8 mouse cellular contexts compared by ENCODE assay signal in the genomic region with DNA sequence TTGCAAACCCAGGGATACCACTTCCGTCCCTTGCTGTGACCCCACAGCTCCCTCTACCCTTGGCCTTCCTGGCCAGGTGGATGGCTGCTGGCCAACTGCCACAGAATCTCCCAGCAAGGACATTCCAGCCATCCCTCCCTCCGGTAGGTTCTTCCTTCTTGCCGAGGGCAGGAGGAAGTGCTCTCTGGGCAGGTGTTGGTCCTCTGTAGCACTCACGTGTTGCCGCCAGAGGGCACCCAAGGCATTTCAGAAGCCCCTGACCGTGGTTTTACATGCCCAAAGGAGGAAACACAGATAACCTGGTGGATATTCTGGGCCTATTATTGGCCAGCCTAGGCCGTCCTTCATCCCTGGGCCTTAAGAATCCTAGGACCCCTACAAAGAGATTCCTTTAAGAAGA. TPM values are rescaled to one million over a fixed set of nuclear protein-coding genes. Genes with fewer than 3 reads are reported as not detected.
DNase-seq lines count a peak whose midpoint lies in the region; ATAC-seq and TF ChIP-seq lines count a peak whose summit lies in the region.

No protein-coding gene starts in this region.

- no peaks in the 10 kb centered on the region for H3K36me3 ChIP-seq in kidney, postnatal 0 days (ENCODE audit: insufficient read depth, low read length)
- no peaks in the 10 kb centered on the region for H3K36me3 ChIP-seq in liver, adult 2 months (ENCODE audit: control insufficient read depth, insufficient read depth, low read length)
- no peaks in the 10 kb centered on the region for H3K36me3 ChIP-seq in testis, adult 2 months (ENCODE audit: control insufficient read depth, insufficient read depth, low read length)

- peak; percentile 56 for DNase-seq in ovary, adult 18-20 months (ENCODE audit: low spot score)
- no peak for DNase-seq in ovary, postnatal 10 days (ENCODE audit: low spot score)
- DNase-seq in embryo, embryonic 10 days (ENCODE audit: low spot score): peak; percentile 90
- DNase-seq in heart, adult 8-10 months (ENCODE audit: low spot score): peak; percentile 81
- DNase-seq in kidney, postnatal 0 days (ENCODE audit: low spot score): peak; percentile 88
- DNase-seq in liver, adult 2 months (ENCODE audit: extremely low read depth, low read depth, low spot score): peak; percentile 57
- peak; percentile 77 to 87 for DNase-seq in natural killer cell, adult 2 months (ENCODE audit: low spot score in 2 of 2)

- no peaks in the 10 kb centered on the region for H3K9me3 ChIP-seq in kidney, postnatal 0 days (replicated peaks; ENCODE audit: low read length)

- ATAC-seq in kidney, postnatal 0 days (replicated peaks; ENCODE audit: low FRiP score, low read depth): no peak

- no peak overlapping the region for H3K9ac ChIP-seq in kidney, postnatal 0 days (ENCODE audit: low read depth, low read length)
- H3K9ac ChIP-seq in liver, adult 2 months (ENCODE audit: low read depth, low read length): no peak overlapping the region

- H3K27ac ChIP-seq in kidney, postnatal 0 days: no peak overlapping the region
- no peak overlapping the region for H3K27ac ChIP-seq in liver, adult 2 months (replicated peaks; ENCODE audit: insufficient read depth, low read depth, low read length)
- H3K27ac ChIP-seq in testis, adult 2 months (ENCODE audit: control insufficient read depth, insufficient read depth, low read depth, low read length): peak overlapping the region; percentile 89

- peak; percentile 98 for TF ChIP-seq CTCF in kidney, postnatal 0 days (IDR thresholded peaks at IDR 0.05; ENCODE audit: low read depth)
- peak; percentile 96 for TF ChIP-seq CTCF in liver, adult 2 months (IDR thresholded peaks at IDR 0.05; ENCODE audit: low read depth, low read length)
- TF ChIP-seq CTCF in testis, adult 2 months (IDR thresholded peaks at IDR 0.05; ENCODE audit: control insufficient read depth, insufficient read depth, insufficient replicate concordance, low read depth, low read length): peak; percentile 62; the same call in 1 of the 2 replicates

- H3K4me3 ChIP-seq in kidney, postnatal 0 days (replicated peaks; ENCODE audit: low read depth, low read length): no peak overlapping the region
- H3K4me3 ChIP-seq in liver, adult 2 months (ENCODE audit: insufficient read depth, low read depth, low read length): no peak overlapping the region
- H3K4me3 ChIP-seq in testis, adult 2 months (ENCODE audit: control insufficient read depth, low read depth, low read length): peak overlapping the region; percentile 66

- H3K27me3 ChIP-seq in kidney, postnatal 0 days (ENCODE audit: insufficient read depth, low read length): no peaks in the 10 kb centered on the region
- H3K27me3 ChIP-seq in liver, adult 2 months (ENCODE audit: control insufficient read depth, insufficient read depth, low read length): no peaks in the 10 kb centered on the region
- no peaks in the 10 kb centered on the region for H3K27me3 ChIP-seq in testis, adult 2 months (ENCODE audit: control insufficient read depth, insufficient read depth, low read length)

- H3K79me2 ChIP-seq in liver, adult 2 months (ENCODE audit: control insufficient read depth, insufficient read depth, low read length): no peaks in the 10 kb centered on the region

- TF ChIP-seq POLR2A in liver, adult 2 months (IDR thresholded peaks at IDR 0.05; ENCODE audit: extremely low read depth, insufficient read depth, low read length): no peak
- peak; percentile 82; the same call in 1 of the 2 replicates for TF ChIP-seq POLR2A in testis, adult 2 months (IDR thresholded peaks at IDR 0.05; ENCODE audit: control insufficient read depth, low read depth, low read length)

- no peak overlapping the region for H3K4me2 ChIP-seq in kidney, postnatal 0 days (ENCODE audit: low read length)

- under 1% methylated on average over 7 of the region's 7 CpGs for WGBS in kidney, postnatal 0 days
- 7% methylated on average over 7 of the region's 7 CpGs for WGBS in liver, adult 2 months

- peaks cover 15% of the 10 kb centered on the region for H3K4me1 ChIP-seq in kidney, postnatal 0 days (replicated peaks; ENCODE audit: insufficient read depth, low read length)
- peaks cover 4% of the 10 kb centered on the region for H3K4me1 ChIP-seq in liver, adult 2 months (ENCODE audit: control insufficient read depth, insufficient read depth, low read length)
- peaks cover 44% of the 10 kb centered on the region for H3K4me1 ChIP-seq in testis, adult 2 months (ENCODE audit: control insufficient read depth, insufficient read depth, low read length)

RNA-seq across cellular contexts. Expression of gene Sp2, which starts 0.4 kb away (rescaled TPM):
- 10 to 100 TPM in 2 of 4 experiments, 1 to 10 TPM in 2; 7.8 to 13.7 (median 11.0) TPM for total RNA-seq in heart, adult 8-10 months (2022)
- 16.3 and 16.4 TPM in 2 replicates for polyA plus RNA-seq in kidney, postnatal 0 days (2015; fragmentation: Nextera tagmentation; extraction: Ambion mirVana)
- total RNA-seq in liver, adult 2 months (2014; rRNA removed): 0.28 and 0.54 TPM in 2 replicates
- polyA plus RNA-seq in liver, adult 2 months (2012; rRNA removed): 3.4 and 3.8 TPM in 2 replicates
- 16.4 and 17.9 TPM in 2 replicates for polyA plus RNA-seq in testis, adult 2 months (2012; rRNA removed)

RNA-seq across cellular contexts. Expression of gene Sp6, which starts 30.8 kb away (rescaled TPM):
- total RNA-seq in heart, adult 8-10 months (2022): under 1 TPM in 3 of 4 experiments, not detected in 1; 0.08 to 0.28 (median 0.23) TPM
- polyA plus RNA-seq in kidney, postnatal 0 days (2015; fragmentation: Nextera tagmentation; extraction: Ambion mirVana): 1.5 and 2.0 TPM in 2 replicates
- total RNA-seq in liver, adult 2 months (2014; rRNA removed): under 0.01 and 0.09 TPM in 2 replicates
- polyA plus RNA-seq in liver, adult 2 months (2012; rRNA removed): 0.04 and 0.05 TPM in 2 replicates
- polyA plus RNA-seq in testis, adult 2 months (2012; rRNA removed): 0.22 and 0.32 TPM in 2 replicates

RNA-seq across cellular contexts. Expression of gene Pnpo, which starts 38.6 kb away (rescaled TPM):
- total RNA-seq in heart, adult 8-10 months (2022): 10 to 100 TPM; 14.9 to 16.6 (median 16.1) TPM
- polyA plus RNA-seq in kidney, postnatal 0 days (2015; fragmentation: Nextera tagmentation; extraction: Ambion mirVana): 31.7 and 33.2 TPM in 2 replicates
- total RNA-seq in liver, adult 2 months (2014; rRNA removed): 113 and 126 TPM in 2 replicates
- polyA plus RNA-seq in liver, adult 2 months (2012; rRNA removed): 170 and 175 TPM in 2 replicates
- 3.8 and 5.4 TPM in 2 replicates for polyA plus RNA-seq in testis, adult 2 months (2012; rRNA removed)

RNA-seq across cellular contexts. Expression of gene Scrn2, which starts 47.4 kb away (rescaled TPM):
- 10 to 100 TPM; 13.6 to 18.0 (median 15.4) TPM for total RNA-seq in heart, adult 8-10 months (2022)
- polyA plus RNA-seq in kidney, postnatal 0 days (2015; fragmentation: Nextera tagmentation; extraction: Ambion mirVana): 41.6 and 46.6 TPM in 2 replicates
- 39.5 and 41.9 TPM in 2 replicates for total RNA-seq in liver, adult 2 months (2014; rRNA removed)
- 56.6 and 58.3 TPM in 2 replicates for polyA plus RNA-seq in liver, adult 2 months (2012; rRNA removed)
- 8.9 and 9.4 TPM in 2 replicates for polyA plus RNA-seq in testis, adult 2 months (2012; rRNA removed)

RNA-seq across cellular contexts. Expression of gene Prr15l, which starts 54.5 kb away (rescaled TPM):
- total RNA-seq in heart, adult 8-10 months (2022): 1 to 10 TPM; 1.1 to 1.7 (median 1.5) TPM
- 76.5 and 88.2 TPM in 2 replicates for polyA plus RNA-seq in kidney, postnatal 0 days (2015; fragmentation: Nextera tagmentation; extraction: Ambion mirVana)
- total RNA-seq in liver, adult 2 months (2014; rRNA removed): 0.34 and 0.46 TPM in 2 replicates
- 0.60 and 0.64 TPM in 2 replicates for polyA plus RNA-seq in liver, adult 2 months (2012; rRNA removed)
- 2.1 and 4.0 TPM in 2 replicates for polyA plus RNA-seq in testis, adult 2 months (2012; rRNA removed)
